Mouse (Mus musculus) CH12.LX (cell line): ENCODE measurements around the gene Ugt1a6a. TPM values are rescaled to one million over a fixed set of nuclear protein-coding genes. Genes with fewer than 3 reads are reported as not detected.

ENCODE experiments used
- DNase-seq: peaks from one replicate; pipeline ENCODE4 v3.0.0-alpha.2; 2013; ENCODE audit errors: extremely low read depth
- H3K27ac ChIP-seq: 2 replicates; pipeline ENCODE4 v1.5.1; 2012; ENCODE audit warnings: low read depth, mild to moderate bottlenecking, control low read depth, moderate library complexity; ENCODE audit not compliant: insufficient read depth
- H3K27me3 ChIP-seq: replicated peaks from 2 replicates; pipeline ENCODE3; 2012; ENCODE audit warnings: inconsistent platforms
- H3K36me3 ChIP-seq, 2 experiments: replicated peaks in 1 of 2; 2 replicates each; pipeline versions ENCODE3 to v1.6.1; 2012; ENCODE audit warnings: inconsistent platforms in 1 of 2, low read length in 1 of 2, mild to moderate bottlenecking in 1 of 2, mixed read lengths in 1 of 2, moderate library complexity in 1 of 2; ENCODE audit not compliant: control insufficient read depth in 1 of 2, insufficient read depth in 1 of 2
- H3K4me1 ChIP-seq, 2 experiments: 2 replicates each; pipeline ENCODE4 v1.6.1; 2012; ENCODE audit warnings: inconsistent platforms in 1 of 2, moderate library complexity in 1 of 2; ENCODE audit not compliant: insufficient read depth in 2 of 2, control insufficient read depth in 1 of 2
- H3K4me2 ChIP-seq: 2 replicates; pipeline ENCODE4 v1.6.1; 2012; ENCODE audit warnings: low read depth, mild to moderate bottlenecking, control low read depth; ENCODE audit not compliant: poor library complexity, insufficient read depth, severe bottlenecking
- H3K4me3 ChIP-seq, 3 experiments: fragments of 150-350 bp in 1 of 3; sonication (generic) in 1 of 3; replicated peaks in 1 of 3; 2 replicates each; pipeline versions ENCODE3 to v1.5.1; 2011 to 2012; ENCODE audit warnings: low read depth in 2 of 3, low read length in 2 of 3, mild to moderate bottlenecking in 2 of 3, moderate library complexity in 2 of 3, control low read depth in 1 of 3, improper control_type of control experiment in 1 of 3, inconsistent platforms in 1 of 3, mixed read lengths in 1 of 3; ENCODE audit not compliant: poor library complexity in 1 of 3
- H3K79me2 ChIP-seq: replicated peaks from 2 replicates; pipeline ENCODE4 v1.6.1; 2012; ENCODE audit warnings: mild to moderate bottlenecking, moderate library complexity; ENCODE audit not compliant: control insufficient read depth, poor library complexity, insufficient read depth, severe bottlenecking; ENCODE audit errors: extremely low read depth
- H3K9ac ChIP-seq: 2 replicates; pipeline ENCODE4 v1.6.1; 2012; ENCODE audit warnings: low read depth, mild to moderate bottlenecking, control low read depth, moderate library complexity; ENCODE audit not compliant: insufficient read depth
- H3K9me3 ChIP-seq: replicated peaks from 2 replicates; pipeline ENCODE3; 2012; ENCODE audit warnings: low read length, inconsistent platforms, mixed read lengths
- CHD1 ChIP-seq: IDR thresholded peaks from 2 replicates; pipeline ENCODE4 v1.6.1; 2012; ENCODE audit warnings: low read depth, low read length, improper control_type of control experiment, inconsistent platforms
- CHD2 ChIP-seq: IDR thresholded peaks from 2 replicates; pipeline ENCODE4 v1.6.1; 2011; ENCODE audit warnings: low read length, improper control_type of control experiment
- CTCF ChIP-seq, 2 experiments: IDR thresholded peaks in 1 of 2; conservative IDR thresholded peaks in 1 of 2; 2 replicates each; pipeline ENCODE4 v1.5.1; 2011 to 2012; ENCODE audit warnings: low read depth in 2 of 2, low read length in 2 of 2, improper control_type of control experiment in 1 of 2, inconsistent platforms in 1 of 2, mild to moderate bottlenecking in 1 of 2, moderate library complexity in 1 of 2
- ETS1 ChIP-seq: conservative IDR thresholded peaks from 2 replicates; pipeline ENCODE4 v1.6.1; 2012; ENCODE audit warnings: low read depth, mild to moderate bottlenecking, inconsistent platforms, low read length, improper control_type of control experiment, moderate library complexity
- GABPA ChIP-seq: IDR thresholded peaks from 2 replicates; pipeline ENCODE4 v1.6.1; 2012; ENCODE audit warnings: low read depth, low read length, improper control_type of control experiment, inconsistent platforms; ENCODE audit not compliant: insufficient replicate concordance
- IRF4 ChIP-seq: IDR thresholded peaks from 2 replicates; pipeline ENCODE4 v1.6.1; 2014; ENCODE audit warnings: low read depth, mild to moderate bottlenecking, inconsistent platforms, low read length, improper control_type of control experiment
- KAT2A ChIP-seq: IDR thresholded peaks from 2 replicates; pipeline ENCODE4 v1.6.1; 2012; ENCODE audit warnings: low read length, improper control_type of control experiment, inconsistent platforms; ENCODE audit not compliant: insufficient replicate concordance
- MAFK ChIP-seq: IDR thresholded peaks from 2 replicates; pipeline ENCODE4 v1.6.1; 2011; ENCODE audit warnings: low read length, improper control_type of control experiment; ENCODE audit not compliant: insufficient replicate concordance
- MAX ChIP-seq: IDR thresholded peaks from 2 replicates; pipeline ENCODE4 v1.6.1; 2011; ENCODE audit warnings: low read length, improper control_type of control experiment
- MXI1 ChIP-seq: IDR thresholded peaks from 2 replicates; pipeline ENCODE4 v1.6.1; 2011; ENCODE audit warnings: mild to moderate bottlenecking, low read depth, low read length, improper control_type of control experiment
- MYC ChIP-seq: IDR thresholded peaks from 2 replicates; pipeline ENCODE4 v1.6.1; 2011; ENCODE audit warnings: low read depth, mild to moderate bottlenecking, improper control_type of control experiment, low read length
- NRF1 ChIP-seq: IDR thresholded peaks from 2 replicates; pipeline ENCODE4 v1.6.1; 2014; ENCODE audit warnings: low read depth, mild to moderate bottlenecking, inconsistent platforms, low read length, improper control_type of control experiment, moderate library complexity
- PAX5 ChIP-seq: IDR thresholded peaks from 2 replicates; pipeline ENCODE4 v1.6.1; 2012; ENCODE audit warnings: low read length, inconsistent platforms, mixed read lengths
- POLR2A ChIP-seq: IDR thresholded peaks from 2 replicates; pipeline ENCODE4 v1.6.1; 2011; ENCODE audit warnings: low read depth, mild to moderate bottlenecking, improper control_type of control experiment, low read length
- POLR2AphosphoS2 ChIP-seq: IDR thresholded peaks from 2 replicates; pipeline ENCODE4 v1.6.1; 2011; ENCODE audit warnings: low read depth, low read length, improper control_type of control experiment
- RCOR1 ChIP-seq: conservative IDR thresholded peaks from 2 replicates; pipeline ENCODE4 v1.6.1; 2012; ENCODE audit warnings: low read depth, mild to moderate bottlenecking, inconsistent platforms, low read length, improper control_type of control experiment
- SMC3 ChIP-seq: IDR thresholded peaks from 2 replicates; pipeline ENCODE4 v1.6.1; 2011; ENCODE audit warnings: low read depth, low read length, improper control_type of control experiment
- TCF12 ChIP-seq: IDR thresholded peaks from 2 replicates; pipeline ENCODE4 v1.6.1; 2014; ENCODE audit warnings: low read depth, mild to moderate bottlenecking, inconsistent platforms, low read length, improper control_type of control experiment
- UBTF ChIP-seq: IDR thresholded peaks from 2 replicates; pipeline ENCODE4 v1.6.1; 2012; ENCODE audit warnings: low read depth, mild to moderate bottlenecking, inconsistent platforms, low read length, improper control_type of control experiment, moderate library complexity
- USF1 ChIP-seq: IDR thresholded peaks from 2 replicates; pipeline ENCODE4 v1.6.1; 2014; ENCODE audit warnings: low read depth, mild to moderate bottlenecking, inconsistent platforms, low read length, improper control_type of control experiment
- ZNF384 ChIP-seq: IDR thresholded peaks from 2 replicates; pipeline ENCODE4 v1.6.1; 2012; ENCODE audit warnings: low read depth, low read length, improper control_type of control experiment, inconsistent platforms
- dilution Hi-C: fragments of 300-500 bp; cut with MboI; formaldehyde crosslinking; loops from 2 replicates; pipeline ENCODE4 v1.14.3; 2020; ENCODE audit warnings: low sequenced_read_pairs; ENCODE audit not compliant: extremely low pct_unique_long_range_greater_than_20kb, extremely low pct_ligation_motif_present
- in situ Hi-C: fragments of 300-500 bp; cut with MboI; formaldehyde crosslinking; loops from 3 replicates; pipeline ENCODE4 v1.14.3; 2019; ENCODE audit warnings: low sequenced_read_pairs, low pct_ligation_motif_present, low pct_unique_long_range_greater_than_20kb, mixed read lengths
- polyA plus RNA-seq: library from polyadenylated mRNA; unstranded; fragments of >175 nt; gene quantifications from 2 replicates; pipeline ENCODE4 v1.2.1, GENCODE M21; 2012; ENCODE audit warnings: low read depth; ENCODE audit not compliant: insufficient read length
- total RNA-seq, 2 experiments: library from RNA; depleted of rRNA; stranded (reverse); fragments of 300-350 nt in 1 of 2; fragments of >200 nt in 1 of 2; gene quantifications; 2 replicates each; pipeline ENCODE4 v1.2.3; 2012 to 2014

The Ugt1a6a gene
- total and polyA plus RNA-seq, 3 experiments: 0.19 to 0.43 (median 0.30) TPM

- Histone ChIP-seq H3K27me3 (no peaks in the 10 kb centered on the region), H3K36me3 (peaks cover 44 to 75% of the 10 kb centered on the region in 2 experiments), H3K27ac (no peak overlapping the region), H3K4me2 (no peak overlapping the region), H3K9ac (no peak overlapping the region), H3K4me1 (peaks cover 2 to 29% of the 10 kb centered on the region in 2 experiments; a peak in 3 of 4 replicates), H3K4me3 (no peak overlapping the region), H3K79me2 (no peaks in the 10 kb centered on the region), H3K9me3 (peaks cover 20% of the 10 kb centered on the region)
- dilution Hi-C loops: no loop called here
- no peak for DNase-seq
- TF ChIP-seq MAFK (no peak), POLR2A (peak; percentile 17), ETS1 (no peak), GABPA (no peak), CHD2 (0 out of 2 replicates have a peak, but pooled peaks have one; percentile 20), MXI1 (no peak), POLR2AphosphoS2 (peak; percentile 73; the same call in 1 of the 2 replicates), CTCF (conservative IDR thresholded peaks at IDR 0.05 in 1 of 2, IDR thresholded peaks at IDR 0.05 in 1 of 2; ENCODE audit: low read depth in 2 of 2, low read length in 2 of 2) (no peak), KAT2A (0 out of 2 replicates have a peak, but pooled peaks have one; percentile 14)
- in situ Hi-C loops: no loop called here
Measured at GRCm38 (mm10) chr1:88262255-88262654, 127.6 kb downstream of the Ugt1a6a start.

- Histone ChIP-seq H3K4me1 (peaks cover 2 to 29% of the 10 kb centered on the region in 2 experiments; a peak in 3 of 4 replicates), H3K36me3 (peaks cover 51 to 82% of the 10 kb centered on the region in 2 experiments), H3K9ac (no peak overlapping the region), H3K9me3 (peaks cover 13% of the 10 kb centered on the region), H3K4me2 (no peak overlapping the region), H3K79me2 (no peaks in the 10 kb centered on the region), H3K27ac (no peak overlapping the region), H3K27me3 (no peaks in the 10 kb centered on the region), H3K4me3 (no peak overlapping the region)
- dilution Hi-C loops (no loop called here), in situ Hi-C loops (no loop called here)
- DNase-seq: no peak
- TF ChIP-seq MAX (no peak), RCOR1 (no peak), TCF12 (no peak), CHD1 (no peak), SMC3 (no peak), CHD2 (no peak; the same call in 1 of the 2 replicates), PAX5 (no peak), USF1 (no peak), ZNF384 (no peak), UBTF (no peak), POLR2AphosphoS2 (no peak), IRF4 (no peak), MYC (no peak), NRF1 (no peak), CTCF (conservative IDR thresholded peaks at IDR 0.05 in 1 of 2, IDR thresholded peaks at IDR 0.05 in 1 of 2; ENCODE audit: low read depth in 2 of 2, low read length in 2 of 2) (no peak), POLR2A (no peak)
Measured at GRCm38 (mm10) chr1:88262961-88263360, 128.4 kb downstream of the Ugt1a6a start.
